Mouse (Mus musculus) myocyte (in vitro differentiated cells): Measurements from ENCODE around the gene Camta1. TPM values are rescaled to one million over a fixed set of nuclear protein-coding genes. Genes with fewer than 3 reads are reported as not detected.

Source experiments
- H3K27me3 ChIP-seq: one replicate; pipeline ENCODE4 v1.6.1; 2011; ENCODE audit not compliant: control insufficient read depth, insufficient read depth, insufficient read length
- H3K36me3 ChIP-seq: one replicate; pipeline ENCODE4 v1.6.1; 2011; ENCODE audit not compliant: control insufficient read depth, insufficient read depth
- H3K4me2 ChIP-seq: one replicate; pipeline ENCODE4 v1.6.1; 2011; ENCODE audit warnings: low read depth, control low read depth
- H3K4me3 ChIP-seq: one replicate; pipeline ENCODE4 v1.5.1; 2011; ENCODE audit warnings: mild to moderate bottlenecking, control low read depth, moderate library complexity
- H3K79me2 ChIP-seq: one replicate; pipeline ENCODE4 v1.6.1; 2011; ENCODE audit not compliant: control insufficient read depth, insufficient read depth
- H3ac ChIP-seq: one replicate; pipeline ENCODE4 v1.6.1; 2011; ENCODE audit not compliant: control insufficient read depth, insufficient read length
- CEBPB ChIP-seq: IDR thresholded peaks from 2 replicates; pipeline ENCODE4 v1.6.1; 2011; ENCODE audit warnings: mild to moderate bottlenecking, moderate library complexity; ENCODE audit not compliant: poor library complexity, insufficient read depth, severe bottlenecking
- E2F4 ChIP-seq: IDR thresholded peaks from one replicate; pipeline ENCODE4 v1.6.1; 2011; ENCODE audit warnings: mild to moderate bottlenecking, control low read depth, moderate library complexity; ENCODE audit not compliant: insufficient read depth
- MAX ChIP-seq: IDR thresholded peaks from one replicate; pipeline ENCODE4 v1.6.1; 2011; ENCODE audit warnings: low read depth, mild to moderate bottlenecking, control low read depth
- MYOD1 ChIP-seq, 3 experiments: IDR thresholded peaks; one replicate each; pipeline ENCODE4 v1.6.1; 2011; ENCODE audit warnings: control low read depth in 2 of 3, low read depth in 2 of 3, mild to moderate bottlenecking in 2 of 3, moderate library complexity in 1 of 3; ENCODE audit not compliant: insufficient read length in 2 of 3, control insufficient read depth in 1 of 3
- MYOG ChIP-seq, 3 experiments: IDR thresholded peaks; one replicate each; pipeline ENCODE4 v1.6.1; 2011; ENCODE audit warnings: control low read depth in 2 of 3, low read depth in 2 of 3, mild to moderate bottlenecking in 2 of 3; ENCODE audit not compliant: insufficient read length in 2 of 3, control insufficient read depth in 1 of 3, insufficient read depth in 1 of 3
- POLR2A ChIP-seq: IDR thresholded peaks from one replicate; pipeline ENCODE4 v1.6.1; 2011; ENCODE audit warnings: low read depth, mild to moderate bottlenecking, control low read depth, moderate library complexity; ENCODE audit not compliant: insufficient read length
- POLR2AphosphoS2 ChIP-seq: IDR thresholded peaks from one replicate; pipeline ENCODE4 v1.6.1; 2011; ENCODE audit warnings: low read depth, control low read depth; ENCODE audit not compliant: insufficient read length
- REST ChIP-seq: IDR thresholded peaks from one replicate; pipeline ENCODE4 v1.6.1; 2011; ENCODE audit warnings: mild to moderate bottlenecking, control low read depth, moderate library complexity; ENCODE audit not compliant: insufficient read depth, insufficient read length
- SRF ChIP-seq: IDR thresholded peaks from one replicate; pipeline ENCODE4 v1.6.1; 2011; ENCODE audit warnings: low read depth; ENCODE audit not compliant: control insufficient read depth, insufficient read length
- TCF12 ChIP-seq: IDR thresholded peaks from one replicate; pipeline ENCODE4 v1.6.1; 2011; ENCODE audit warnings: mild to moderate bottlenecking, control low read depth; ENCODE audit not compliant: poor library complexity, insufficient read depth, severe bottlenecking
- TCF3 ChIP-seq: IDR thresholded peaks from one replicate; pipeline ENCODE4 v1.6.1; 2011; ENCODE audit warnings: low read depth, control low read depth; ENCODE audit not compliant: insufficient read length
- USF1 ChIP-seq: IDR thresholded peaks from one replicate; pipeline ENCODE4 v1.6.1; 2011; ENCODE audit warnings: low read depth, mild to moderate bottlenecking, control low read depth, moderate library complexity
- polyA plus RNA-seq: library from polyadenylated mRNA; unstranded; fragments of >200 nt; fragmentation: generic; extraction: Trizol; gene quantifications from one replicate; pipeline ENCODE4 v1.2.1, GENCODE M21; 2012; ENCODE audit warnings: missing spikeins

The Camta1 gene
- polyA plus RNA-seq, 1 experiment: 40.6 TPM

- H3K36me3 ChIP-seq: no peaks in the 10 kb centered on the region
- no peak overlapping the region for H3K4me2 ChIP-seq
- TF ChIP-seq POLR2AphosphoS2: no peak
- no peak for TF ChIP-seq MAX
- TF ChIP-seq REST: no peak
- TF ChIP-seq E2F4: no peak
- no peak overlapping the region for H3K4me3 ChIP-seq
- H3K27me3 ChIP-seq: no peaks in the 10 kb centered on the region
- no peaks in the 10 kb centered on the region for H3K79me2 ChIP-seq
- no peak overlapping the region for H3ac ChIP-seq
Measured at GRCm38 (mm10) chr4:151010316-151010715, 851.4 kb downstream of the Camta1 start.

GRCm38 (mm10) chr4:151006945-151007344, 854.7 kb downstream of the Camta1 start:
- no peaks in the 10 kb centered on the region for H3K79me2 ChIP-seq
- no peak overlapping the region for H3ac ChIP-seq
- H3K4me3 ChIP-seq: no peak overlapping the region
- H3K27me3 ChIP-seq: no peaks in the 10 kb centered on the region
- TF ChIP-seq E2F4: no peak
- TF ChIP-seq POLR2AphosphoS2: no peak
- TF ChIP-seq TCF3: no peak
- no peak for TF ChIP-seq MYOD1 (IDR thresholded peaks at IDR 0.05; ENCODE audit: control insufficient read depth in 1 of 3, insufficient read length in 2 of 3, low read depth in 2 of 3)
- TF ChIP-seq CEBPB: no peak
- no peak for TF ChIP-seq POLR2A
- TF ChIP-seq SRF: no peak
- TF ChIP-seq MAX: no peak
- no peak for TF ChIP-seq REST
- TF ChIP-seq MYOG (IDR thresholded peaks at IDR 0.05; ENCODE audit: control insufficient read depth in 1 of 3, insufficient read depth in 1 of 3, insufficient read length in 2 of 3, low read depth in 2 of 3): no peak
- no peak for TF ChIP-seq USF1
- no peak for TF ChIP-seq TCF12
- no peaks in the 10 kb centered on the region for H3K36me3 ChIP-seq
- no peak overlapping the region for H3K4me2 ChIP-seq

GRCm38 (mm10) chr4:151005656-151006318, 855.9 kb downstream of the Camta1 start:
- H3K4me2 ChIP-seq: peak overlapping the region; percentile 52
- no peak overlapping the region for H3ac ChIP-seq
- TF ChIP-seq USF1: peak; percentile 81
- TF ChIP-seq MYOD1 (IDR thresholded peaks at IDR 0.05; ENCODE audit: control insufficient read depth in 1 of 3, insufficient read length in 2 of 3, low read depth in 2 of 3): peak in 1 of 3 experiments; percentile 36
- no peak for TF ChIP-seq SRF
- H3K36me3 ChIP-seq: no peaks in the 10 kb centered on the region
- no peak overlapping the region for H3K4me3 ChIP-seq
- H3K27me3 ChIP-seq: no peaks in the 10 kb centered on the region
- H3K79me2 ChIP-seq: no peaks in the 10 kb centered on the region

GRCm38 (mm10) chr4:151001397-151001796, 860.3 kb downstream of the Camta1 start:
- no peak overlapping the region for H3K4me3 ChIP-seq
- H3K4me2 ChIP-seq: no peak overlapping the region
- no peaks in the 10 kb centered on the region for H3K79me2 ChIP-seq
- H3K27me3 ChIP-seq: no peaks in the 10 kb centered on the region
- TF ChIP-seq MYOG (IDR thresholded peaks at IDR 0.05; ENCODE audit: control insufficient read depth in 1 of 3, insufficient read depth in 1 of 3, insufficient read length in 2 of 3, low read depth in 2 of 3) (no peak), REST (no peak), USF1 (no peak), TCF12 (no peak), TCF3 (no peak), SRF (no peak), POLR2A (no peak), CEBPB (no peak), POLR2AphosphoS2 (no peak), E2F4 (no peak), MYOD1 (IDR thresholded peaks at IDR 0.05; ENCODE audit: control insufficient read depth in 1 of 3, insufficient read length in 2 of 3, low read depth in 2 of 3) (no peak), MAX (no peak)
- no peak overlapping the region for H3ac ChIP-seq
- H3K36me3 ChIP-seq: no peaks in the 10 kb centered on the region

- Histone ChIP-seq H3K4me2 (no peak overlapping the region), H3K4me3 (no peak overlapping the region), H3K79me2 (no peaks in the 10 kb centered on the region), H3K36me3 (no peaks in the 10 kb centered on the region), H3ac (no peak overlapping the region), H3K27me3 (no peaks in the 10 kb centered on the region)
- TF ChIP-seq E2F4 (no peak), MAX (no peak), CEBPB (no peak), TCF3 (no peak), REST (no peak), POLR2AphosphoS2 (no peak), MYOD1 (IDR thresholded peaks at IDR 0.05; ENCODE audit: control insufficient read depth in 1 of 3, insufficient read length in 2 of 3, low read depth in 2 of 3) (no peak), SRF (no peak), MYOG (IDR thresholded peaks at IDR 0.05; ENCODE audit: control insufficient read depth in 1 of 3, insufficient read depth in 1 of 3, insufficient read length in 2 of 3, low read depth in 2 of 3) (no peak), USF1 (no peak)
Measured at GRCm38 (mm10) chr4:150998626-150999025, 863.0 kb downstream of the Camta1 start.
